Mouse (Mus musculus) cortical plate, adult 2 months (tissue): ENCODE measurements around the gene Grin2b. TPM values are rescaled to one million over a fixed set of nuclear protein-coding genes. Genes with fewer than 3 reads are reported as not detected.

ENCODE experiments used
- H3K27ac ChIP-seq: fragments of 200-500 bp; 2 replicates; pipeline ENCODE4 v1.5.1; 2012; ENCODE audit warnings: low read length, control low read depth, inconsistent platforms; ENCODE audit not compliant: insufficient read depth
- H3K4me1 ChIP-seq: fragments of 200-500 bp; 2 replicates; pipeline ENCODE4 v1.6.1; 2011; ENCODE audit warnings: low read length; ENCODE audit not compliant: control insufficient read depth, insufficient read depth
- H3K4me3 ChIP-seq: fragments of 200-500 bp; 2 replicates; pipeline ENCODE4 v1.5.1; 2011; ENCODE audit warnings: mild to moderate bottlenecking, low read length, control low read depth; ENCODE audit not compliant: insufficient read depth
- CTCF ChIP-seq: fragments of 200-500 bp; IDR thresholded peaks from 2 replicates; pipeline ENCODE4 v1.5.1; 2011; ENCODE audit warnings: mild to moderate bottlenecking, control low read depth, low read length; ENCODE audit not compliant: insufficient read depth; ENCODE audit errors: extremely low read depth
- POLR2A ChIP-seq: fragments of 200-500 bp; IDR thresholded peaks from 2 replicates; pipeline ENCODE4 v1.6.1; 2011; ENCODE audit warnings: mild to moderate bottlenecking, low read length, control low read depth; ENCODE audit not compliant: insufficient read depth; ENCODE audit errors: extremely low read depth
- polyA plus RNA-seq: library from polyadenylated mRNA; depleted of rRNA; stranded (reverse); fragments of >200 nt; gene quantifications from 2 replicates; pipeline ENCODE4 v1.2.3, GENCODE M21; 2012

Gene Grin2b
- polyA plus RNA-seq, 1 experiment: 44.7 TPM

DNA sequence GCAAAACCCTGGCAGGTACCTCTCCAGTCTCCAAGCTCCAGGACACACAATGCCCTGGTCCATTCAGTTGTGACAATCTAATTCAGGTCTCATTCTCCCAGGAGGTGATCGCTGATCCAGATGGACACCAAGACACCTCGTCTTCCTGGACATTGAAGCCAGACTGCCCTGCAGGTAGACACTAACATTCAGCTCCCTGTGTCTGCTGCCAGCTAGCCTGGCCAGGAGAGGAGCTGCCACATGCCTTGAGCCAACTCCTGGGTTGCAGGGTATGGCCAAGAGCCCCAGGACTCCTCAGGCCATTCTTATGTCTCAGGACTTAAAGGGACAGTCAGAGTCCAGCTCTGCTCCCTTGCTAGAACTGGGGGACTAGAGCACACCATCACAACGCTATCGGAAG is 201.8 kb downstream of the Grin2b start:
- Histone ChIP-seq H3K27ac (no peak overlapping the region), H3K4me1 (peaks cover 10% of the 10 kb centered on the region), H3K4me3 (no peak overlapping the region)
- TF ChIP-seq CTCF (no peak), POLR2A (no peak)

DNA sequence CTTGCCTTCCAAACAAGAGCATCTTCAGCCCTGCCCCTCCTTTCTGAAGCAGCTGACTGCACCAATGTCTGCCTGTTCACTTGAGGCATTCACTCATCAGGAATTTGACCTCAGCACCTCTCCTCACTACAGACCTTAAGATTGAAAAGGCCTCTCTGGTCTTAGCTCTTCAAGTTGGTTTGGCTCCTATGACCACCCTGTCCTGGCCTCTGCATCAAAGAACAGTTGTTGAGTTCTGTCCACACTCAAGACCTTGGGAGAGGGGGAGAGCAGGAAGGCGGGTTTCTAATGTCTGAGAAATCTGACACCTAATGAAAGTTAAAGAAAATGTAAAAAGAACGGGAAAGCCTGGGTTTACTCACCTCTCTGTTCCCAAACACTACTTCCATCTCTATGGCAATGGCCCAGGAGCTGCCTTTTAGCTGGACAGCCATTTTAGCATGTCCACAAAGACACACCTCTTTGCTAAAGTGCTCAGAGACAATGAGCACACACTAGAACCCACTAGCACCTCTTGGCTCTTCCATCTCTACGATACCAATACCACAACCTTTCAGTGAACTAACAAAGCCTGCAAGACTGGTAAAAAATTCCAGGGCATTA is 202.5 kb downstream of the Grin2b start:
- no peak for TF ChIP-seq POLR2A
- no peak for TF ChIP-seq CTCF
- H3K4me3 ChIP-seq: no peak overlapping the region
- no peak overlapping the region; the same call in 1 of the 2 replicates for H3K27ac ChIP-seq
- H3K4me1 ChIP-seq: peaks cover 8% of the 10 kb centered on the region

DNA sequence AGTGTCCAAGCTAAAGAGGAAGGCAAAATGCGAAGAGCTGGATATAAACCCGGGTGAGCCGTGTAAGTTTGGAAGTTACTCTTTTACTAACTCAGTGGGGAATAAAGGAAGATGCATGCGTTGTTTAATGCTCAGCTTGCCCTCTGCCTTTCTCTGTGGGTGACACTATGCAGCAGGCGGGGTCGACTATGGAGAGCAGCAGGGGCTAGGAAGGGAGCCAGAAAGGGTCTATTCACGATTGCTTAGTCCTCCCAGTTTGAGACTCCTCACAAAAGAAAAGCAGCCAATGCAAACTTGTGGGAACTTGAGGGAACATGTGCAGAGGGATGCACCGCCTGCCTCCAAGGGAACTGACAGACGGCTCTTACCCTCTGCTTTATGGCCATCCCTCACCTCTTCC is 211.5 kb downstream of the Grin2b start:
- TF ChIP-seq POLR2A: no peak
- H3K27ac ChIP-seq: no peak overlapping the region

DNA sequence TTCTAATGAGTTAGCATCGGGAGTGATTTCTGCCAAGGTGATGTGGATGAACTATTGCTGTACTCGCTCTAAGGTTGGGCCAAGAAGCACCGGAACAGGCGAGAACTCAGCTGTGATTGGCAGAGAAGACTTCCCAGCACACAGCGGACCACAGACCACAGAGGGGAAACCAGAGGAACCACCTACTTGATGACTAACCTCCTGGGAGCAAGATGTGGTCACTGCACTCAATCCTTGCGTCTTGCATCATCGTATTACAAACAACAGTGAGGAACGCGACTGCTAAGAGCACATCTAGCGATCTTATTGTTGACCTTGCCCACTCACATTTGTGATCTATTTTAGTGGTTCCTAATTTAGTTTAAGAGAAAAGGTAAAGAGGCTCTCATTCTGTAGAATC is 213.7 kb downstream of the Grin2b start:
- Histone ChIP-seq H3K4me1 (peaks cover 19% of the 10 kb centered on the region), H3K27ac (no peak overlapping the region)
- TF ChIP-seq CTCF: no peak
- TF ChIP-seq POLR2A: no peak

More for the DNA sequence above, 211.5 kb downstream of the Grin2b start:
- peaks cover 17% of the 10 kb centered on the region for H3K4me1 ChIP-seq
- H3K4me3 ChIP-seq: no peak overlapping the region

DNA sequence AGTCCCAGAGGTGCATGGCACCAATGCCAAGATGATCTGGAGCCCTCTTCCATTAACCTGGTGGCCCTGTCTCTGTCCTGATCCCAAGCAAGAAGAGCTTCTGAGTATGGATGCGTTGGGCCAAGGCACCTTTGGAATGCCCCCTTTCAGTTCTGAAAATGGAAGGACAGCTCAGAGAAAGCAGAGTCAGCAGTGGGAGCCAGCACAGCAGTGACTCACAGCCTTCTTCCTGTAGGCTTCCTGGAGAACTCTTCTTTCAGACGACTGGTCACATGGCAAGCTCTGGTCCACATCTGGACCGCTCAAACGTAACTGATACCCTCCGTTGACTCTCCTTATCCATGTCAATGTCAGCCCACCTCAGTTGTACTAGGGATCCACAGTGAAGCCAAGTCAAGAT is 221.6 kb downstream of the Grin2b start:
- Histone ChIP-seq H3K4me3 (no peak overlapping the region), H3K27ac (0 out of 2 replicates have a peak overlapping the region, but pooled peaks have one; percentile 48)
- TF ChIP-seq CTCF (no peak), POLR2A (no peak)

More for the DNA sequence above, 213.7 kb downstream of the Grin2b start:
- no peak overlapping the region for H3K4me3 ChIP-seq

DNA sequence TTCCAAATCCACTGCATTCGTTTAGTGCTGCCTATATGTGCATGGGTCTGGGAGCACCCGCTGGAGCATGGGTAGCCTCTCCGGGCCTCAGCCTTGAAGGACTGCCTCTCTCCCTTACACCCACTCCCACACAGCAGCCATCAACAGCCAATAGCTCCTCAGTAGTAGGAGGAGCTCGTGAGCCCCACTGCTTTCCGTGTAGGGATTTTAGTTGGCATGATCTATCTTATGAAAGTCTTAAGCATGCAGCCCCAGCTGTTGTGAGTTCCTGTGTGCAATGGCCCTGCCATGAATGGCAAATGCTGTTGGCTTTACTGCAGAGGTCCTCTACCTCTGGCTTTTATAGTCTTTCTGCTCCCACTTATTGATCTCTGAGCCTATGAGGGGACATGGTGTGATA is 227.8 kb downstream of the Grin2b start:
- Histone ChIP-seq H3K4me1 (peaks cover 10% of the 10 kb centered on the region), H3K27ac (no peak overlapping the region), H3K4me3 (no peak overlapping the region)
- no peak for TF ChIP-seq CTCF
- TF ChIP-seq POLR2A: no peak

More for the DNA sequence above, 221.6 kb downstream of the Grin2b start:
- peaks cover 19% of the 10 kb centered on the region for H3K4me1 ChIP-seq

DNA sequence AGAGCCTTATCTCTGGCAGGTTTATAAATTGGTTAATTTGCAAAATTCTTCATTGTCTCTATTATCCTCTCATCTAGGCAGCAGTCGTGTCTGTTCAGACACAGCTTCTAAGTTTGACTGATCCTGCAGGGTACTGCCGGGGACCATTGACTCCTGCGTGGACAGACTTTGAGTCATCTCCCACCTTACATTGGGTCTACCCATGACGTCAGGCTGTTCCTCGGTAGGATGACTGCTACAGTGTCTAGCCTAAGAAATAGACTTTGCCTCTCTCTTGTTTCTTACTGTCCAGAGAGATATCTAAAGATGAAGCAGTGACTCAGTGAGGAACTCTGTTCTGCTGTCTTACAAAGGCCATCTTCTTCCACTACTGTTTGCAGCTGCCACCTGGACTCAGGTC is 229.0 kb downstream of the Grin2b start:
- Histone ChIP-seq H3K27ac (no peak overlapping the region), H3K4me1 (peaks cover 10% of the 10 kb centered on the region), H3K4me3 (no peak overlapping the region)
- TF ChIP-seq POLR2A (no peak), CTCF (no peak)

DNA sequence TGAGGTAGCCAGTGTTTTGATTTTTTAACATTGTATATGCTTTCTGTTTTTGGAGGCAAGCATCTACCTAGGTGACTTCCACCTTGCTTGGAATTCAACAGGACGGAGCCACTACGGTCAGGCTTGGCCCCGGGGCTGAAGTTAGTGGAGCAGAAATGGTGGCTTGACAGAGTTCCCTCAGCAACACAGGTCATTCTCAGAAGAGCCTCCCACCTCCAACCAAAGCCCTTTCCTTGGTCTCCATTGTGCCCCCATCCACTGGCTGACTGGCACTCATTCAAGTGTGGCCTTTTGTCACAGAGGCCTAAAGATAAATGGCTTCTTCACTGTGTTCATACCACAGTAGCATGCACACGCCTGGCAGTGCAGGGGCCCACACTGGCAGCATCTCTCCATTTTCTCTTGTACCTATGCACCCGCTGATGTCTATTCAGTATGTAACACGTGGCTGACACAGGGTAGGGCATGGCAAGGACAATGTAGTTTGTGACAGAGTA is 230.1 kb downstream of the Grin2b start:
- TF ChIP-seq POLR2A (no peak), CTCF (no peak)
- H3K4me1 ChIP-seq: peaks cover 7% of the 10 kb centered on the region
- H3K4me3 ChIP-seq: no peak overlapping the region
- H3K27ac ChIP-seq: no peak overlapping the region

DNA sequence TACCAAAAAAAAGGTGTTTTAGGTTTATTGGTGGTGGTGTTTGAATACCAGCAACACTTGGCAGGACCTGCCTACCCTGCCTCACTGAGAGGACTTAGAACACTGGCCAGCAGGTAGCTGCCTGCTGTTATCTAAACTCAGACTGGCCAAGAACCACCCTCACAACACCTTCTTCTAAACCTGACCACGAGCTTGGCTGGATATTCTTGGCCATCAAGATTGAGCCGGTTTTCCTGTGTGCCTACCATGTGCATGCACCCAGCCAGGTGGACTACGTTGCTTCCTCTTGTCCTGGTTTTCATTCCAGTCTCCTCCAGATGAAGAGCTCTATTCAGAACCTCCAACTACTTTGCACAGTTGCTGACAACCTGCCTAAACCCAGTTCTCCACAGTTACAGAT is 240.4 kb downstream of the Grin2b start:
- Histone ChIP-seq H3K4me3 (no peak overlapping the region), H3K4me1 (peaks cover 11% of the 10 kb centered on the region; the same call in 1 of the 2 replicates), H3K27ac (no peak overlapping the region)
- TF ChIP-seq POLR2A: no peak
- no peak for TF ChIP-seq CTCF

DNA sequence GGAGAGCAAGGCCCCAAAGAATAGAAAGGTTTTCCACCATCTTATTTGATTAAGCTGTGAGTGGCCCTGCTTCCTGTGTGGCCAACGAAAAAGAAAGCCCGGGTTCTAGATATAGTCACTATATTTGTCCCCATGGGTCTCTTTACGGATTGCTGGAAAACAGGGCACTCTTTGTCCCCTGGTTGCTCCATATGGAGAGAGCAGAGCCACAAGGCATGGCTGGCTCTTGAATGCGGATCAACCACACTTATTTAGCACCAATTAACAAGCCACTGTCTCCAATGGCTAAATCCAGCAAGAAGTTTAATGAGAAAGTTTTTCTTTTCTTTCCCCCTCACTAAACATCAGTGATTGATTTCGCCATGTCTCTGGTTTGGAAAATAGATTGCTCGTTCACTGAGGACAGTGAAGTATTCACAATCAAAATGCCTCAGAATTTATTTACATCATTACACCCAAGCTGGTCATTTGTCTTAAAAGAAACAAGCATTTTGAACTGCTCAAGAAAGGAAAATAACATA is 240.9 kb downstream of the Grin2b start:
- H3K4me1 ChIP-seq: peaks cover 11% of the 10 kb centered on the region; the same call in 1 of the 2 replicates
- H3K4me3 ChIP-seq: no peak overlapping the region
- no peak overlapping the region for H3K27ac ChIP-seq
- TF ChIP-seq POLR2A (no peak), CTCF (no peak)
